Mouse (Mus musculus) ES-Bruce4 (cell line): ENCODE measurements around the gene Tspan9. TPM values are rescaled to one million over a fixed set of nuclear protein-coding genes. Genes with fewer than 3 reads are reported as not detected.
A peak's percentile ranks its signal among the peaks of the same experiment; 100 is the strongest.

Experiments
- H3K27ac ChIP-seq: 2 replicates; pipeline ENCODE4 v1.5.1; 2012; ENCODE audit warnings: low read length, inconsistent platforms; ENCODE audit not compliant: insufficient read depth
- H3K27me3 ChIP-seq: 2 replicates; pipeline ENCODE4 v1.6.1; 2012; ENCODE audit warnings: mild to moderate bottlenecking, low read length, inconsistent platforms; ENCODE audit not compliant: control insufficient read depth, poor library complexity, insufficient read depth, severe bottlenecking
- H3K36me3 ChIP-seq: 2 replicates; pipeline ENCODE4 v1.6.1; 2012; ENCODE audit warnings: inconsistent platforms, mild to moderate bottlenecking, low read length, moderate library complexity; ENCODE audit not compliant: control insufficient read depth, poor library complexity, insufficient read depth, severe bottlenecking
- H3K4me1 ChIP-seq: one replicate; pipeline ENCODE4 v1.8.1; 2011; ENCODE audit warnings: low read length; ENCODE audit not compliant: control insufficient read depth, insufficient read depth
- H3K4me3 ChIP-seq: 2 replicates; pipeline ENCODE4 v1.5.1; 2011; ENCODE audit warnings: low read depth, mild to moderate bottlenecking, low read length
- H3K9ac ChIP-seq: 2 replicates; pipeline ENCODE4 v1.6.1; 2012; ENCODE audit warnings: low read depth, mild to moderate bottlenecking, inconsistent platforms; ENCODE audit not compliant: poor library complexity, severe bottlenecking
- H3K9me3 ChIP-seq: replicated peaks from 2 replicates; pipeline ENCODE4 v1.6.1; 2012; ENCODE audit warnings: mild to moderate bottlenecking, low read length, inconsistent platforms; ENCODE audit not compliant: control insufficient read depth, poor library complexity, insufficient read depth, severe bottlenecking
- CTCF ChIP-seq: IDR thresholded peaks from one replicate; pipeline ENCODE4 v1.8.1; 2011; ENCODE audit warnings: low read depth, low read length
- EP300 ChIP-seq: IDR thresholded peaks from 2 replicates; pipeline ENCODE4 v1.6.1; 2011; ENCODE audit warnings: low read depth, low read length; ENCODE audit not compliant: insufficient read depth
- POLR2A ChIP-seq: IDR thresholded peaks from one replicate; pipeline ENCODE4 v1.8.1; 2011; ENCODE audit warnings: low read length; ENCODE audit not compliant: insufficient read depth
- polyA plus RNA-seq: library from polyadenylated mRNA; stranded (reverse); fragments of >200 nt; gene quantifications from 2 replicates; pipeline ENCODE4 v1.2.4, GENCODE M21; 2011; ENCODE audit warnings: low read depth; ENCODE audit not compliant: missing spikeins, insufficient read depth, insufficient read length

Gene Tspan9
- polyA plus RNA-seq, 1 experiment = 90.5 TPM

- no peaks in the 10 kb centered on the region for H3K36me3 ChIP-seq
- no peaks in the 10 kb centered on the region for H3K27me3 ChIP-seq
- H3K27ac ChIP-seq = no peak overlapping the region
- H3K9ac ChIP-seq = no peak overlapping the region
- no peaks in the 10 kb centered on the region for H3K4me1 ChIP-seq
- TF ChIP-seq EP300 = no peak
- no peak for TF ChIP-seq CTCF
- TF ChIP-seq POLR2A = no peak
- H3K4me3 ChIP-seq = no peak overlapping the region
- no peaks in the 10 kb centered on the region for H3K9me3 ChIP-seq
These were observed 223.9 kb downstream of the Tspan9 start for GRCm38 (mm10) chr6:127919491-127919890.

DNA sequence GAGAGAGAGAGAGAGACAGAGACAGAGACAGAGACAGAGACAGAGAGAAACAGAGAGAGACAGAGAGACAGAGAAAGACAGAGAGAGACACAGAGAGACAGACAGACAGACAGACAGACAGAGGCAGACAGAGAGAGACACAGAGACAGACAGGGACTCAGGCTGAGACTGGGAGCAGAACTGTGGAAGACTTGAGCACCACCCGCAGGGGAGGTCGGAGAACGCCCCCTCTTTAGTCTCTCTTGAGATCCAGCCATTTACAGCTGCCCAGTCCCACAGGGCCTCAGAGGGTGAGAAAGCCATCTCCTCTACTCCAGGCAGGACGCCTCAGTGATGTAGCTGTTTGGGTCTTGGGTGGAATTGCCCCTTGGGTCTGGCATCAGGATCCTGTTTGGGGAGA is 225.7 kb downstream of the Tspan9 start:
- H3K27ac ChIP-seq = no peak overlapping the region
- H3K36me3 ChIP-seq = no peaks in the 10 kb centered on the region
- no peak overlapping the region for H3K4me3 ChIP-seq
- TF ChIP-seq CTCF (peak; percentile 35), EP300 (no peak)
- no peaks in the 10 kb centered on the region for H3K9me3 ChIP-seq
- no peak overlapping the region for H3K9ac ChIP-seq
- H3K4me1 ChIP-seq = no peaks in the 10 kb centered on the region
- no peaks in the 10 kb centered on the region for H3K27me3 ChIP-seq

DNA sequence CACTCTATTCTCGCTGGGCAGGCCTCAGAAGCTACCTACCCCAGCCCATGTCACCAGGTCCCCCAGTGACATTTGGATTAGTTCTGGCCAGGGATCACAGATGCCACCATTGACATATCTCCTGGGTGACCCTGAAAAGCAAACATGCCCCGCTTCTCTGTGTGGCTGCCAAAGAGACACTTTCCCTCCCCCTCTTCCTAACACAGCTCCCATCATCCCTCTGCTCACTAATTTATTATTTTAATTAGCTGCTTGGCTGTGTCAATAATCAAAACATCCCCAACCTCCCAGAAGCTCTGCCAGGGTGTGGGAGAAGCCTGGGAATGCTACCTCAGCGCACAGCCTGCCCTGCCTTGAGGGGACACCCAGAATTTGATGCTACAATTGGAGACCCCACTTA is 226.4 kb downstream of the Tspan9 start:
- TF ChIP-seq CTCF (no peak), POLR2A (no peak), EP300 (no peak)
- no peak overlapping the region for H3K27ac ChIP-seq
- H3K9ac ChIP-seq = no peak overlapping the region
- no peak overlapping the region for H3K4me3 ChIP-seq
- H3K9me3 ChIP-seq = no peaks in the 10 kb centered on the region
- H3K4me1 ChIP-seq = no peaks in the 10 kb centered on the region
- H3K36me3 ChIP-seq = no peaks in the 10 kb centered on the region
- no peaks in the 10 kb centered on the region for H3K27me3 ChIP-seq

DNA sequence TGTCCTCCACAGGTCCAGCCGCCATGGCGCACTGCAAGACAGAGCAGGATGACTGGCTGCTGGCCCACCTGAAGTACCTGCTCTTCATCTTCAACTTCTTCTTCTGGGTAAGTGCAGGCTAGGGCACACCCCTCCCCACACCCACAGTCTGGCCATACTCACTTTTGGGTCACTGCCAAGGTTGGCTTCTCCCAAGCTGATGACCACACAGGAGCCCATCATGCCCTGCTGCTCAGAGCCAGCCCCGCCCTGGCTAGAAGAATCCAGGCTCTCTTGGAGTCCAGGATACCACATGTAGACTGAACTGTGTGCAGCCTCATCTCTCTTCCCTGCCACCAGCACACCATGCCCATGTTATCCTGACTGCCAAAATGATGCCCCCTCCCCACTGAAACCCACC is 230.5 kb downstream of the Tspan9 start:
- no peak overlapping the region for H3K9ac ChIP-seq
- H3K4me1 ChIP-seq = no peaks in the 10 kb centered on the region
- TF ChIP-seq POLR2A (no peak), CTCF (no peak), EP300 (no peak)
- no peak overlapping the region for H3K27ac ChIP-seq
- no peaks in the 10 kb centered on the region for H3K9me3 ChIP-seq
- no peak overlapping the region for H3K4me3 ChIP-seq
- no peaks in the 10 kb centered on the region for H3K27me3 ChIP-seq
- no peaks in the 10 kb centered on the region for H3K36me3 ChIP-seq

DNA sequence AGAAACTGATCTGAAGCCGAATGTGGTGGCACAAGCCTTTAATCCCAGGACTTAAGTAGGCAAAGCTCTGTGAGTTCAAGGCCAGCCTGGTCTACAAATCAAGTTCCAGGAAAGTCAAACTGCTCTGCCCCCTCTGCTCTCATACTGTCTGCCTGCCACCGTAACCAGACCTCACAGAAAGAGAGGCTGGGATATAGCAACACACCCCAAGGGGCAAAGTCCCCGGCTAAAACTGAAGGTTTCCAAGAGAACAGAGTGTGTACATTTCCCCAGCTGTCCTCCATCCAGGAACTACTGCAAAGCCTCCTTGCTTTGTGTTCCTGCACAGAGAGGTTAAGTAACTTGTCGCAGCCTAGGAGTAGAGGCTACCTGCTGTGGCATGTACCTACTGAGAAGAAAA is 231.7 kb downstream of the Tspan9 start:
- TF ChIP-seq CTCF (no peak), EP300 (no peak)
- Histone ChIP-seq H3K9ac (no peak overlapping the region), H3K9me3 (no peaks in the 10 kb centered on the region), H3K4me1 (no peaks in the 10 kb centered on the region), H3K27me3 (no peaks in the 10 kb centered on the region), H3K27ac (no peak overlapping the region), H3K36me3 (no peaks in the 10 kb centered on the region), H3K4me3 (no peak overlapping the region)

Other genes with a start within 250 kb of the Tspan9 start
- gene Tead4, start 157.2 kb upstream of the Tspan9 start, polyA plus RNA-seq = 29.9 and 31.8 TPM in 2 replicates
- gene Tulp3, start 212.3 kb upstream of the Tspan9 start, polyA plus RNA-seq = 49.1 and 57.4 TPM in 2 replicates
- 65.0 and 71.9 TPM in 2 replicates for gene Rhno1, start 219.3 kb upstream of the Tspan9 start, polyA plus RNA-seq
- gene Foxm1, start 219.4 kb upstream of the Tspan9 start, polyA plus RNA-seq = 68.7 and 69.2 TPM in 2 replicates
- gene Tex52, start 231.9 kb upstream of the Tspan9 start, polyA plus RNA-seq = not detected in 2 replicates
- not detected in 2 replicates for gene Gm44596, start 231.9 kb upstream of the Tspan9 start, polyA plus RNA-seq